Mouse (Mus musculus): ENCODE results near the gene Iqsec1. TPM values are rescaled to one million over a fixed set of nuclear protein-coding genes. Genes with fewer than 3 reads are reported as not detected.

The Iqsec1 gene
- 65.7 and 80.9 TPM in 2 replicates for polyA plus RNA-seq (2012; ENCODE audit: insufficient read depth, insufficient read length, missing spikeins)

DNA sequence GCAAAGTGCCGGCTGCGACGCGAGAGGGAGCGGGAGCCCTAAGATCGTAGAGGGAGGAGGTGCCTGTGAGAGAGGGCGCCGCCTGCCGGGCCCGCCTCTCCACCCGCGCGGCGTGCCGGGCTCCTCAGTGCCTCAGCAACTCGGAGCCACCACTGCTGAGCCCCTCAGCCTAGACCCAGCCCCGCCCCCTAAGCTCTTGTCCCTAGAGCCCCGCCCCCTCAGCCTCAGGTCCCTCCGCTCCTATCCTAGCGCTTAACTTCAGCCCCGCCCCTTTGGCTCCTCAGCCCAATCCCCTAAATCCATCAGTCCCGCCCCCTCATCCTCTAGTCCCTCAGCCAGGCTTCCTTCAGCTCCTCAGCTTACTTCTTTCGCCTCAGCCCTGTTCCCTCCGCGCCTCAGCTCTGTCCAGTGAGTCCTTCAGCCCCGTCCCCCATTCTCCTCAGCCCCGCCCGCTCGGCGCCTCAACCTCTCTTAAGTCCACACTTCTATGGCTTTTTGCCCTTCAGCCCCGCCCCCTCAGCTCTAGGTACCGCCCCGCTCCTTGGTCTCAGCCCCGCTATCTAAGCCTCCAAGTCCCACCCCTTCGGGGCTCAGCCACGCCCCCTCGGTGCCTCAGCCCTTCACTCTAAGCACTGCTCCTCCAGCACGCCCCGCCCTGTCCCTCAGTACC, at the start of gene Iqsec1:
Gene Iqsec1 (minus strand): TSS at position 38 of the 670 bp plus-strand sequence.
- H3K27ac ChIP-seq (replicated peaks; ENCODE audit: low read depth, low read length): no peak within 1 kb of the TSS
- peak within 1 kb of the TSS; percentile 58 for H3K4me3 ChIP-seq (ENCODE audit: insufficient read depth, low read depth, low read length)
- no peaks in the 10 kb centered on the region for H3K4me1 ChIP-seq (ENCODE audit: control insufficient read depth, insufficient read depth, insufficient read length, low read length)

DNA sequence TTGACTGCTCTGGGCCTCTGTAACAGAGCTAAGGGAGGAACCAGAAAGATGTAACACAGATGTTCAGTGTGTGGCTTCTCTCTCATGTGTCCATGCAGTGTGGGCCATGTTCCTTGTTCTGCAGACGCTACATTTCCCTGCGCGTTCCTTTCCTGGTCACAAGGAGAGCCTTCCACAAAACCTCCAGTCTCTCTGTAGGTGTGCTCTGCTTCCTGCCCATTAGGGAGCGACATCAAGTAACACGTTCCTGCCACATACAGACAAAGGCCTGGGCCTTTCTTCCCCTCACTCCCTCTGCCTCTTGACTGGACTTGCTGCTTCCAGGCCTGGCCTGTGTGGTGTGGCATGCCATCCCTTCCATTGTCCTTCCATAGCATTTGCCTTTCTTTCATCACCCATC, 39.8 kb upstream of the Iqsec1 start:
- H3K4me3 ChIP-seq (ENCODE audit: insufficient read depth, low read depth, low read length): no peak overlapping the region
- H3K27ac ChIP-seq (replicated peaks; ENCODE audit: low read depth, low read length): no peak overlapping the region
- no peaks in the 10 kb centered on the region for H3K4me1 ChIP-seq (ENCODE audit: control insufficient read depth, insufficient read depth, insufficient read length, low read length)

DNA sequence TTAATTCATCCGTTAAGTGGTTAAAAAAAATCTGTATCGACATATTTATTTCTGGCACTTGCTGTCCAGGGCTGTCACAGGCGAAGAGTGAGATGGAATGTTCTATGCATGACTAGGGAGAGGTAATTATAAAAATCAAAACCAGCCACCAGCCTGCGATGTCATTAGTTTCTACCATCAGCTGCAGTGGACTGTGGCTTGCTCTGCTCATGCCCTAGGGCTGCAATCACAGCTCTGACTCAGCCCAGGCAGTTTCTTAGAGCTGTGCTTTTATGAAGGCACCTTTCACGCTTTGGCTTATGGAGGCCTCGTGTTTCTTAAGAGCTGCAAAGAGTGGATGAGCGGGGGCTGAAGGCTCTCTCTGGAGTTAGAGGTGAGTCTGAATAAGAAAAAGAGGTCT, 32.3 kb upstream of the Iqsec1 start:
- H3K27ac ChIP-seq (replicated peaks; ENCODE audit: low read depth, low read length): no peak overlapping the region
- no peak overlapping the region for H3K4me3 ChIP-seq (ENCODE audit: insufficient read depth, low read depth, low read length)
- H3K4me1 ChIP-seq (ENCODE audit: control insufficient read depth, insufficient read depth, insufficient read length, low read length): no peaks in the 10 kb centered on the region

DNA sequence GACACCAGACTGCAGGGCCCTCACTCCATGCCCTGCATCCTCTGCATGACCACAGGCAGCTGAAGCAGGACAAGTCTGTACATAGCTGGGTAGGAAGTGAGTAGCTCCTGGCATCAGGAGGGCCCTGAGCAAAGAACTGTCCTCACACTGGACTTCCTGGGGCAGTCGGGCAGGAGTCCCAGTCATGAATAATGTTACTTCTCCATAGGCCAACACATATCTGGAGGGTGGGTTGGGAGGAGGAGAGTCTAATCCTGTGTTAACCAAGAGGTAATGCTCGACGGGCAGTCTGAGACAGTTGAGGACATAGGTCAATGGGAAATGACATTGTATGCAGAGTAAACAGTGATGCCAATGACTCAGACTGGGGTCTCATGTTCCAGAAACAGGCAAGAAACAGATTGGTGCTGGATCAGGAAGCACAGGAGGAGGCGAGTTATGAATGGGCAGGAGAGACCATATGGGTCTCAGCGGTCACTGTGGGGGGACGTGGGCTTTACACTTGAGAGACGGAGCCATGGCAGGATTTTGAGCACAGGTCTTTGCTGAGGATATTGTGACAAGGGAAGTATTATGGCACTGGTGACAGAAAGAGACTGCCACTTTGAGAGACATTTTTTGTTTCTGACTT, 28.2 kb upstream of the Iqsec1 start:
- H3K4me1 ChIP-seq (ENCODE audit: control insufficient read depth, insufficient read depth, insufficient read length, low read length): no peaks in the 10 kb centered on the region
- H3K27ac ChIP-seq (replicated peaks; ENCODE audit: low read depth, low read length): no peak overlapping the region

DNA sequence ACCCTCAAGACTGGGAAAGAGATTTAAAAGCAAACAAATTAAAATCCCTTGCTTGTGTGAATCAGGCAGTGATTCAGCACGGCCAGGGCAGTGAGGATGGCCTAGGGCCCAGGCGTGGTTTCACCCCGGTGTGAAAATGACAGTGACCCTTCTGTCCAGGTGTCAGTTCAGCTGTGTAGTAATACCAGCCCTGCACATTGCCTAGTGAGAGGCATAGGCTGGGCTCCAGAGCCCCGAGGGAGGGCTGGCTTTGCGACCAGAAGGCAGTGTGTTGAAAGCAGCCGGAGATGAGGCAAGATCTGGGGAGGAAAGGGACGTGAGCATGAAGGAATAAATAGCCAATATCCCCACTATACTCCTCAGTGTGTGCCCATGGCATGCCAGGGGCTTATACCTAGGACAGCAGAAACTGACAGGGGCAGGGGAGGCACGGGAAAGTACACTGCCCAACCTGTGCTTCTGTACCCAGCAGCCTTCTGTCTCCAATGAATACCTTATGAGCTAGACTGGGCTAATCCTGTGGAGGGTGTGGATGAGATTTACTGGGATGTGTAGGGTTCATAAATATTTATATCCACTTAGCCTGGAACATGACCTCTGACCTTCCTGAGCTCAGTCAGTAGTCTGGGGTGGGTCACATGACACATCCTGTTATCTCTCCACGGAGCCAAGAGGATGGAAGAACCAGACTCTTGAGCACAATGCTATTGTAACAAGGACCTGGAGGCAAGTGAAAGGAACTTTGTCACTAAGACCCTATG, 25.9 kb upstream of the Iqsec1 start:
- Histone ChIP-seq H3K27ac (replicated peaks; ENCODE audit: low read depth, low read length) (no peak overlapping the region), H3K4me3 (ENCODE audit: insufficient read depth, low read depth, low read length) (no peak overlapping the region), H3K4me1 (ENCODE audit: control insufficient read depth, insufficient read depth, insufficient read length, low read length) (no peaks in the 10 kb centered on the region)

More for the DNA sequence above, 28.2 kb upstream of the Iqsec1 start:
- H3K4me3 ChIP-seq (ENCODE audit: insufficient read depth, low read depth, low read length): no peak overlapping the region

DNA sequence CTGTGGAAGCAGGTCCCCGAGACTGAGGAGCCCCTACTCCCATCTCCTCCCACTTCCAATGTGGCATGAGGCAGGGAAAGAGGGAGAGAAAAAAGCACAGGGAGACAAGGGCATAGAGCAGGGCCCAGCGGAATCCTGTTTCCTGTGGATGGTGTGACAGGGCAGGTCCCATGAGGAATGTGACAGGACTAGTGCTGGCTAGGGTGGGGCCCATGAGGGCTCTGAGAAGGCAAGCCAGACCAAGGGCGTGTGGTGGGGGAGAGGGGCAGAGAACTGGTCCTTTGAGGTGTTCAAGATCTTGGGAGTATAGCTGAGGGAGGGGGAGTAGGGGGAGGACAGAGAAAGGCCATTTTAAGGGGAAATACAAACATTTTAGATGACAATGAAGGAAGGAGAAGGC, 24.0 kb upstream of the Iqsec1 start:
- Histone ChIP-seq H3K4me3 (ENCODE audit: insufficient read depth, low read depth, low read length) (no peak overlapping the region), H3K4me1 (ENCODE audit: control insufficient read depth, insufficient read depth, insufficient read length, low read length) (no peaks in the 10 kb centered on the region)

DNA sequence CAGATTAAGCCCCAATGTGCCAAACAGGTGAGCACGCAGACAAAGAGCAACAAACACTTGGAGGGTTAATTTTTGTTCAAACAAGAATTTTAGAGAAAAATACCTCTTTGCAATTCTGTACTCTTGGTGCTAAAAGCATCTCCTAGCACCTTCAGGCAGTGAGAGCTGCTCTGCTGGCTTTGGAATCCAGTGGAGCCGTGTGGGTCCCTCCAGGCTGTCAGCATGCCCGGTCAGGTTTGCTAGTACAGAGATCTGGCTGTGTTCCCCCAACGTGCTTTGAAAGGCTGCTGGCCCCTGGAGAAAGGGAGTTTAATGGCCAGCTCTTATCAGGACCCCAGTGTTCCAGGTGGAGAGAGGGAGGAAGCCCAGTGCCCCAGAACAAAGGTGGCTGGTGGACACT, 23.1 kb upstream of the Iqsec1 start:
- Histone ChIP-seq H3K27ac (replicated peaks; ENCODE audit: low read depth, low read length) (no peak overlapping the region), H3K4me3 (ENCODE audit: insufficient read depth, low read depth, low read length) (no peak overlapping the region), H3K4me1 (ENCODE audit: control insufficient read depth, insufficient read depth, insufficient read length, low read length) (no peaks in the 10 kb centered on the region)

More for the DNA sequence above, 24.0 kb upstream of the Iqsec1 start:
- H3K27ac ChIP-seq (replicated peaks; ENCODE audit: low read depth, low read length): no peak overlapping the region

DNA sequence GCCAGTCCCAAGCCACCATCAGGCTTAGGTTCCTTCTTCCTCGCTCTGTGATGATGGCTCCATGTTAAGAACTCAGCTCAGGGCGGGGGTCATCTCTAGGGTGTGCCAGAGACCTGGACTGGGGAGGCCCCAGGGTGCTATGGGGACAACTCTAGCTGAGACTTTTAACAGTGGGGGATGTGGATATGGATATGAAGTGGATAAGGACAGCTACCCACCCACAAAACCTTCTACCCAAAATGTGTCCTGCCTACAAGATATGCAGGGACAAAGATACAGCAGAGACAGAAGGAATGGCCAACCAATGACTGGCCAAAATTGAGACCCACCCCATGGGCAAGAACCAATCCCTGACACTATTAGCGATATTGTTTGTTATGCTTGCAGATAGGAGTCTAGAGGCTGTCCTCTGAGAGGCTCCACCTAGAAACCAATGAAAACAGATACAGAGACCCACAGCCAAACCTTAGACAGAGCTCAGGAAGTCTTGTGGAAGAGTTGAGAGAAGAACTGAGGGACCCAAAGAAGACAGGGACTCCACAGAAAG, 19.9 kb upstream of the Iqsec1 start:
- no peak overlapping the region for H3K27ac ChIP-seq (replicated peaks; ENCODE audit: low read depth, low read length)
- no peak overlapping the region for H3K4me3 ChIP-seq (ENCODE audit: insufficient read depth, low read depth, low read length)
- no peaks in the 10 kb centered on the region for H3K4me1 ChIP-seq (ENCODE audit: control insufficient read depth, insufficient read depth, insufficient read length, low read length)

DNA sequence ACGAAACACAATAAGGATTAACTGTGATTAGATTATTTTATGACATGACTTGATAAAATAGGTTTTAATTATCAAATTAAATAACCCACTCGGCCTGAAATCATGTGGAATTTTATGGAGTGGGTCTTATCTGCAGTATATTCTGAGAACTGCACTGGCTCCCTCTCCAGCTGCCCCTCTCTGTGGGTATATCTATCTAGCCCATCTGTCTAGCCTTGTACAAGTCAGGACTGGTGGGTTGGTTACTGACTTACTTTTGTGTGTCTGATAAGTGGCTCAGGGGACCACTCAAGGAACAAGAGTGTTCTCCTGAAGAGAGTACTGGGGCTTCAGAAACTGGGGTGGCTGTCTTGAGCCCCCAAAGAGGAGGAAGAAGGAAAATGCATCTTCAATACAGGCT, 18.7 kb upstream of the Iqsec1 start:
- Histone ChIP-seq H3K4me3 (ENCODE audit: insufficient read depth, low read depth, low read length) (no peak overlapping the region), H3K27ac (replicated peaks; ENCODE audit: low read depth, low read length) (no peak overlapping the region), H3K4me1 (ENCODE audit: control insufficient read depth, insufficient read depth, insufficient read length, low read length) (no peaks in the 10 kb centered on the region)

DNA sequence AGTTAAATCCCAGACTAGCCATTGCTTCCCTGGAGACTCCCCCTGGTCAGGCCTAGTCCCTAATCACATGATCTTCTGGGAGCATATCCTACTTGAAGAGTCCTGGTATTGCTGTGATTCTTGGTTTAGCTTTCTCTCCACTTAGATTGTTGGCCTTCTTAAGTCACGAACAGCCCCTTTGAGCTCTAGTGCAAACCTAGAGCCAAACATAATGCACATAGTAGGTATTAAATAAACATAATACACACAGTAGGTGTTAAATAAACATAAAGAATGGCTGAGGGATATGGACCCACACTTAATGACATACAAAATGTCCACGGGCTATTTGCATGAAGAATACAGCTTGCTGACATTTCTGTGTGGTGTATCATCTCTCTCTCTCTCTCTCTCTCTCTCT, 15.7 kb upstream of the Iqsec1 start:
- H3K4me1 ChIP-seq (ENCODE audit: control insufficient read depth, insufficient read depth, insufficient read length, low read length): no peaks in the 10 kb centered on the region

DNA sequence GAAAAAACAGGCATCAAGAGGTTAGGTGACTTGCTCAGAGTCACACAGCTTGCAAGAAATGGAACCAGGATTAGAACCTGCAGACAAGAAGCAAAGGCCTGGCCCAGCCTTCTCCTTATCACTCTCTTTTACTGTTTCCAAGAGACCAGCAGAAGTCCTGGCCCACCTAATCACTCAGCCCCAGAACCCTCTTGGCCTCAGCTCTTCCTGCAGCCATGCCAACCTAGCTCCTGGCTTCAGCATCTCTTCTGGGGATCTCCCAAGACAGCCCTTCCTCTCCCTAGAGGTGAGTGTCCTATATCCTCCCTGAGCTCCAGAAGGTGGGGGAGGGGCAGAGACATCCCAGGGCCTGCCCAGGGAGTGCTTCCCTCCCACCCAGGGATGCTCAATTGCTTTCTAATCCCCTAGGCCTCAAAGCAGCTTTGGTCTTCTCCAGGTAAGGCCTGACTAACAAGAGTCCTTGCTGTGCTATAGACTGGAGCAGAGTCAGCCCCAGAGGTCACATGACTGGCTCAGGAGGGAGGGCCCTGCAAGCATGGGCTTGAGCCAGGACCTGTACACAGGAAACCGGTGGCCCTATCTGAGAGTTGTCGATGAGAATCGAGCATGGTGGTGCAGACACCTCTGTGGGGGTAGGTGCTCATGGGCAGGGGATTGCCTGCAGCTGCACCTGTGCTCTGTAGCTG, 15.0 kb upstream of the Iqsec1 start:
- Histone ChIP-seq H3K4me3 (ENCODE audit: insufficient read depth, low read depth, low read length) (no peak overlapping the region), H3K27ac (replicated peaks; ENCODE audit: low read depth, low read length) (no peak overlapping the region), H3K4me1 (ENCODE audit: control insufficient read depth, insufficient read depth, insufficient read length, low read length) (no peaks in the 10 kb centered on the region)

More for the DNA sequence above, 15.7 kb upstream of the Iqsec1 start:
- H3K4me3 ChIP-seq (ENCODE audit: insufficient read depth, low read depth, low read length): no peak overlapping the region
- H3K27ac ChIP-seq (replicated peaks; ENCODE audit: low read depth, low read length): no peak overlapping the region

DNA sequence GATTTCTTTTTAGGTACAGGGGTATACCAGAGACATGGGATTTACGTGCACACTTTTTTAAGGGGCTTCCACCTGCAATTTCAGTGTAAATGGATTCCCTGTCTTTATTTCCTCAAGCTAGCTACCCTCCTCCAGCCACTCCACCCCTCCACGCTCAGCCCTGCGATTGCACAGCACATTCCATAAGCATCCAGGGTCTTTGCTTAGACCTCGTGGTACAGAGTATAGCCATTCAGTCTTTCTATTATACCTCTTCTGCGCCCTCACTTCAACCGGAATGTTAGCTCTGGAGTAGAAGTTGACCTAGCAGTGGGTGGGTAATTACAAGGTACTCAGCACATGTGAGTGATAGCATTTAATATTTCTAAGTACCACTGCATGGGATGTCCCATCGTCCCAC, 13.1 kb upstream of the Iqsec1 start:
- H3K27ac ChIP-seq (replicated peaks; ENCODE audit: low read depth, low read length): no peak overlapping the region
- H3K4me1 ChIP-seq (ENCODE audit: control insufficient read depth, insufficient read depth, insufficient read length, low read length): no peaks in the 10 kb centered on the region
- no peak overlapping the region for H3K4me3 ChIP-seq (ENCODE audit: insufficient read depth, low read depth, low read length)

DNA sequence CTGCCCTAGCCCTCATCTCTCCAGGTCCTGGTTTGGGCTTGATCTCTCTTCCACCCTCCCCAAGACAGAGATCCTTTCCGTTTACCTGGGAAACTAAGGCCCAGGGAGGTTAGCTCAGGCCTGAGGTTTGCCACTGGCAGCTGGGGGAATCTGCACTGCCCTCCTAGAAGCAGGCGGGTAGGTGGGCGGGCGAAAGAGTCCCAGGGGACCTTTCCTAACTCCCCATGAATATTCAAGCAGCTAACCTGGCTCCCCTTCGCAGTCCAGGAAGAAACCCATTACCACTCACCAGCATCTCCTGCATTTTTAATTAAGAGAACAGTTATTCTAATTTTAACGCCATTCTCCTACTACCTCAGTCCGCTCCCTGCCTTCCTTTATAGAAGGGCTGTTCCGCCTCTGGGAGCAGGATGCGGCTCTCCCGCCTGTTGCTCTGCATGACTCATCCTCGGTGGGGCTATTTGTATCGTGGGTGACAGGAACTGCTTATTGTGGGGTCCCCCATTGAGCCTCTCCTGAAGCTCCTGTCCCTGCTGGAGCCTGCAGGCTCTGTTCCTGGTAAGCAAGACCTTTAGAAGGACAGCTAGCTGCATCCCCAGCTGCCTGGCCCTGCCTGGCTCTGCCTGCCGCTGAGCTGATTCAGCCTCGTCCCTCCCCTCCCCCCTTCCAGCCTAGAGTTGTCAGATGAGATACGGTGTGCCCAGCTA, 12.5 kb upstream of the Iqsec1 start:
- no peaks in the 10 kb centered on the region for H3K4me1 ChIP-seq (ENCODE audit: control insufficient read depth, insufficient read depth, insufficient read length, low read length)
- no peak overlapping the region for H3K27ac ChIP-seq (replicated peaks; ENCODE audit: low read depth, low read length)
- no peak overlapping the region for H3K4me3 ChIP-seq (ENCODE audit: insufficient read depth, low read depth, low read length)

DNA sequence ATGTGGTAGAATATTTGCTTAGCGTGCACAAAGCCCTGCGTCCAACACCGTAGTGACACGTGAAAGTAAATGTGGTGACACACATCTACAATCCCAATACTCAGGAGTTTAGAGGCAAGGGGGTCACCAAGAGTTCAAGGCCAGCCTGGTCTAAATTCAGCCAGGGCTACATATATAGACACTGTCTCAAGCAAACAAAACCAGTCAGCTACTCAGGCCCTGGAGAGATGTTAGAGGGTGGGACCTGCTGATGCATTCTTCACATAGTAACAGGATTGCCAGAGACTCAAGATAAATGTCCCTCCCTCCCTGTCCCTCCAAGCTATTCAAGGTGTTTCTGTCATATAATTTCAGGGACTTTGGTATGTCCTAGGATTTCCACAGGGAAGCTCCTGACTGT, 10.7 kb upstream of the Iqsec1 start:
- H3K27ac ChIP-seq (replicated peaks; ENCODE audit: low read depth, low read length): no peak overlapping the region
- H3K4me1 ChIP-seq (ENCODE audit: control insufficient read depth, insufficient read depth, insufficient read length, low read length): no peaks in the 10 kb centered on the region

More for the DNA sequence above, 10.7 kb upstream of the Iqsec1 start:
- no peak overlapping the region for H3K4me3 ChIP-seq (ENCODE audit: insufficient read depth, low read depth, low read length)

Data from brown adipose tissue, adult 24 weeks (tissue).